Mouse (Mus musculus) gastrocnemius, postnatal 36 days (tissue): ENCODE measurements around the gene Maml3. TPM values are rescaled to one million over a fixed set of nuclear protein-coding genes. Genes with fewer than 3 reads are reported as not detected.

Source experiments
- DNase-seq, 2 experiments: peaks; one replicate each; pipeline ENCODE4 v3.0.0; 2022
- intact Hi-C: fragments of 180-260 bp; cut with DNase I; formaldehyde crosslinking; loops from one replicate; pipeline ENCODE4 v1.15.1; 2025
- total RNA-seq, 2 experiments: library from RNA; stranded (reverse); gene quantifications; 2 replicates each; pipeline ENCODE4 v1.2.3; 2021

Maml3 gene
- total RNA-seq, 2 experiments from 2014 or later: 1.9 to 2.6 TPM

GRCm38 (mm10) chr3:51765220-51765923 is 339.5 kb downstream of the Maml3 start:
- DNase-seq: no peak
- intact Hi-C loops: no loop called here

- intact Hi-C loops: no loop called here
- DNase-seq: no peak
Measured at GRCm38 (mm10) chr3:51764175-51764574, 340.7 kb downstream of the Maml3 start.

GRCm38 (mm10) chr3:51762900-51763299 is 342.0 kb downstream of the Maml3 start:
- intact Hi-C loops: no loop called here

GRCm38 (mm10) chr3:51759534-51759933 is 345.3 kb downstream of the Maml3 start:
- DNase-seq: no peak
- intact Hi-C loops: no loop called here

More at GRCm38 (mm10) chr3:51762900-51763299, 342.0 kb downstream of the Maml3 start:
- no peak for DNase-seq

GRCm38 (mm10) chr3:51757032-51757431 is 347.8 kb downstream of the Maml3 start:
- no peak for DNase-seq
- intact Hi-C loops: no loop called here

- intact Hi-C loops: no loop called here
- DNase-seq: no peak
Measured at GRCm38 (mm10) chr3:51756283-51756682, 348.6 kb downstream of the Maml3 start.

GRCm38 (mm10) chr3:51753262-51753661 is 351.6 kb downstream of the Maml3 start:
- intact Hi-C loops: no loop called here
- DNase-seq: no peak

GRCm38 (mm10) chr3:51751440-51751839 is 353.4 kb downstream of the Maml3 start:
- intact Hi-C loops: no loop called here
- DNase-seq: no peak

GRCm38 (mm10) chr3:51749812-51750481 is 354.9 kb downstream of the Maml3 start:
- DNase-seq: peak in 1 of 2 experiments; percentile 27
- intact Hi-C loops: no loop called here

GRCm38 (mm10) chr3:51749421-51749811 is 355.5 kb downstream of the Maml3 start:
- intact Hi-C loops: no loop called here

GRCm38 (mm10) chr3:51748436-51749376 is 356.2 kb downstream of the Maml3 start:
- peak in 1 of 2 experiments; percentile 15 for DNase-seq
- intact Hi-C loops: no loop called here

More at GRCm38 (mm10) chr3:51749421-51749811, 355.5 kb downstream of the Maml3 start:
- DNase-seq: no peak

- intact Hi-C loops: no loop called here
Measured at GRCm38 (mm10) chr3:51746816-51747215, 358.1 kb downstream of the Maml3 start.

GRCm38 (mm10) chr3:51745162-51745561 is 359.7 kb downstream of the Maml3 start:
- intact Hi-C loops: no loop called here
- no peak for DNase-seq

More at GRCm38 (mm10) chr3:51746816-51747215, 358.1 kb downstream of the Maml3 start:
- DNase-seq: no peak

GRCm38 (mm10) chr3:51744339-51744759 is 360.5 kb downstream of the Maml3 start:
- intact Hi-C loops: no loop called here
- no peak for DNase-seq

- DNase-seq: no peak
- intact Hi-C loops: no loop called here
Measured at GRCm38 (mm10) chr3:51742405-51742804, 362.5 kb downstream of the Maml3 start.

GRCm38 (mm10) chr3:51741824-51742223 is 363.1 kb downstream of the Maml3 start:
- intact Hi-C loops: no loop called here
- no peak for DNase-seq

GRCm38 (mm10) chr3:51739835-51740112 is 365.1 kb downstream of the Maml3 start:
- intact Hi-C loops: no loop called here
- no peak for DNase-seq

- intact Hi-C loops: no loop called here
- DNase-seq: no peak
Measured at GRCm38 (mm10) chr3:51739049-51739834, 365.6 kb downstream of the Maml3 start.

- intact Hi-C loops: no loop called here
- DNase-seq: no peak
Measured at GRCm38 (mm10) chr3:51733685-51734084, 371.2 kb downstream of the Maml3 start.

GRCm38 (mm10) chr3:51731949-51732636 is 372.8 kb downstream of the Maml3 start:
- no peak for DNase-seq
- intact Hi-C loops: no loop called here
